Mouse (Mus musculus): ENCODE results near the gene Ercc1.

Ercc1 gene

DNA sequence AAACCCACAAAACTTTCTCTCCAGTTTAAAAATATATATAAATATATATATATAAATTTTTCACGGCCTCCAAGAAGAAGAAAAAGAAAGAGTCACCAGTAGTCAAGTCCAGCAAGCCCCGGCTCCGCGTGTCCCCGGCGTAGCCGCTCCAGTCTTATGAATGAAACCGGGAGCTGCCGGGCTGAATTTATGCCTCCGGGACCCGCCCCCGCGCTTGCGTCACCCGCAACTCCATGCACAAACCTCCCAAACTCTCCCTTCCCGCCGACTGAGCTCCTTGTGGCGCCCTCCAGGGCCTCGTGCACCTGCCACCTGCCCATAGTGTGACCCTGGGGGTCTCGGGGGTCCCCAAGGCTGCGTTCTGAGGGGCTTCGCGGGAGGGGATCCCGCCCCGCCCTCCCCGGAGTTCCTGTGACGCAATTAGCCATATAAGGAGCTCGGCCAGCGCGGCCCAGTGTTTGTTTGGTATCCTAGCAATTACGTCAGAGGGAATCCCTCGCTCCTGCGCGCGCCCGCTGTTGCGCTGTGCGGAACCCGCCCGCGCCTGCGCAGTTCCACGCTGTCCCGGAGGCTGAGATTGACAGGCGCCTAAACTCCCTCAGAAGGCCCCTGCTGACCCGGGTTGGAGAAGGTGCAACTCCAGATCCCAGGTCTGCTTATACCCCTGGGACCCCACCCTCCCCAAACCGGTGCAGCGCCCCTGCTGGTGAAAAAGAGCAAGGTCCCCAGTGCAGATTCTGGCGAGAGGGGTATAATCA, 34.5 kb upstream of the Ercc1 start, which contains the start of gene Fosb:
TSS of gene Fosb (minus strand) at position 168 of the 758 bp plus-strand sequence.
- peak; percentile 89 to 93 for DNase-seq

DNA sequence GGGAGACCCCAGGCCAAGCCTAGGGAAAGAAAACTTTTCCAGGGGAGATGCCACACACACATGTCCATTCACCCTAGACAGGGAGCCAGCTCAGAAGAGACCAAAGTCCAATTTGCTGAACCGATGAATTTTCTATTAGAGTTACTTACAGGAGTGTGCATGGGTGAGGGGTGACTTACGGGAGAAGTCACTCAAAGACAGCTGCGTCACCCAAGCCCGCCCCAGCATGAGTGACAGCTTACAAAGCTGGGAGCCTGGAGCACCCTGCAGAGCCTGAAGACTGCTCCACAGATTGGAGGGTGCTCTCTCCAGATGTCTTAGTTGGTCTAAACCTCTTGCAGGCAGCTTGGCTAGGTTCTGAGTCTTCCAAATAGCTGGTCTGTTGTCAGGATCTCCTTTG, 32.6 kb upstream of the Ercc1 start:
- no peak for DNase-seq

DNA sequence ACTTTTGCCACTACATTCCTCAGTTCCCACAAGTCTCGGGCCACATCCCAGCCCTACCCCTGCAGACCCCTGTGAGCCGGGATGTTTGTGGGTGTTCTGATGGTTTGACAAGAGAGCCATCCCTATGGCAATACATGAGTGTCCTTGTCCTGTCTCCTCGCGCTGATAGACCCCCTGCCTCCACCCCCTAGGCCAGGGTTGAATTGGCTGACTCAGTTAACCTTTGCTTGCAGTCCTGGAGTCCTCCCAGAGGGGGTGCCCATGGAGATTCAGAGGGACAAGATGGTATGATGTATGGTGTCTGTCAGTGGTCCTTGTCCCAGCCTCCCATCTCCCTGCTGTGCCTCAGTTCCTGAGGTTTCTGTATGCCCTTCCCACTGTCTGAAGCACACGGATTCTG, 30.5 kb upstream of the Ercc1 start:
- DNase-seq, result no peak

DNA sequence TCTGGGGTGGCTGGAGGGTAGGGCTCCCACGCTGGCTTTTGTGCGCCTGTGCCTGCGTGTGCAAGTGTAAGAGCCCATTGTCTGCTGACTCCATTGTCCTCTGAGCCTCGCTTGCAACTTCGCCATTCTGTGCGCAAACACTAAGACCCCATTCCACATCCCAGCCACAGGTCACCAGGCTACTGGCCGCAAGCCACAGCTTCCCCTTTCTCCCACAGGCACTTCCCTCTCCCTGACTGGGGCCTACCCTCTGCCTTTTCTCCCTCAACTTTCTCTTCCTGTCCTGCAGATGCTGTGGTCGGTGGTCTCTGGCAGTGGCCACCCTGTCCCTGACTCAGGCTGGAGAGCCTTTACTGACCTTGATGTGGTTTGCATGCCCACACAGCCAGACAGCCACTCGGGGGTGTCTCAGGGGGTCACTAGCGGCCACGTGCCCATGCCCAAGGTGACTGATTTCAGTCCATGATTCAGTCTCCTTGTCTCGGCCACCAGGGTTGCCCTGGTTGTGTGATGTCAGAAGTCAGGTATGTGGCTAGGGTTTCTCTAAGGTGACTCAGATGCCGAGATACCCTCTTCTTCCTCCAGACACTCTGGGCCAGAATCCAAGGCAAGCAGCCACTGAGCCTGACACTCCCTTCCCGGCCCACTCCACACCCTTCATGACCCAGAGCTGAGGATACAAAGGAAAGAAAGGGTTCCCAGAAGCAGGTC, 28.0 kb upstream of the Ercc1 start:
- no peak for DNase-seq

DNA sequence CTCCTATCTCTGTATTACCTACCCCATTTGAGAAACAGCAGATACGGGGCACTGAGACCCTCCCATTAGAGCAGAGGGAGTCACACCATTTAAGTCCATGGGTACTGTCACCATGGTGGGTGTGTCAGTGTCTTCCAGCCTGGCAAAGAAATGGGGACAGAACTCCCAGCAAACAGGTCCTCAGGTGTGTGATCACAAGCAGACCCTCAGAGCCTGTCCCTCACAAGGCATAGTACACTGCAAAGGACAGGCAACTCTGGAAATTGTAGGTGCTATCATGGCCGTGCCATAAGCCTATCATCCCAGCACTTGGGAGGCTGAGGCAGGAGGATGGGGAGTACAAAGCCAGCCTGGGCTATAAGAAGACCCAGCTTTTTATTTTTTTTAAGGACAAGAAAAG, 26.4 kb upstream of the Ercc1 start:
- no peak for DNase-seq

DNA sequence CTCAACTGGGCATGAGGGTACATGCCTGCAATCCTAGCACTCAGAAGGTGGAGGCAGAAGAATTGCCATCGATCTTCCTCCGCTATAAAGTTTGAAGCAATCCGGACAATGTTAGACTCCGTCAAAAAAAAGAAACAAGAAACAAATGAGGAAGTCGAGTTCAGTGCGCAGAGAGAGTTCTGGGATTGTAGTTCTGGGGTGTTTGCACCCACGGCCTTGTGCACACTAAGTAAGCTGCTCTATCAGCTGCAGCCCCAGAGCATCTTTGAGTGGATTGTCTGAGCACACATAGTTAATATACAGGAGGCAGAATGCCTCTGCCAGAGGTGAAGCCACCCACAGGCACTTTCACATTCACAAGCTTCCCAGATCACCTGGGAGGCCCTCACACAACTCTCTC, 25.9 kb upstream of the Ercc1 start:
- DNase-seq, result no peak

DNA sequence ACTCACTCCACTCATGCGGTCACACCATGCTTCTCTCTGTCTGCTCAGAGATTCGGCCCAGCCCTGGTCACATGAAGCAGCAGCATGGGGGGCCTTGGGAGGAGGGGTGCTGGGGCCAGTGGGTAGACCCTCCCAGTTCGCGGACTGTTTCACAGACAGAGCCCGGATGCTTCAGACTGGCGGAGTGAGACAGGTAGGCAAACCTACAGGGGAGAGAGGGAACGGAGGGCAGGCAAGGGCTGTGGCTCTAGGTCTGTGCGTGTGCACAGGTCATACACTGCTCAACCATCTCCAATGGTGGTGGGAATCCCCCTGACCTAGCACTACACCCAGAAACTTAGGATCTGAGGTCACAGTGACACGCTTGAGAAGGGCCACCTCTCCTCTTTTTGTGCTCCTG, 25.1 kb upstream of the Ercc1 start:
- no peak for DNase-seq

DNA sequence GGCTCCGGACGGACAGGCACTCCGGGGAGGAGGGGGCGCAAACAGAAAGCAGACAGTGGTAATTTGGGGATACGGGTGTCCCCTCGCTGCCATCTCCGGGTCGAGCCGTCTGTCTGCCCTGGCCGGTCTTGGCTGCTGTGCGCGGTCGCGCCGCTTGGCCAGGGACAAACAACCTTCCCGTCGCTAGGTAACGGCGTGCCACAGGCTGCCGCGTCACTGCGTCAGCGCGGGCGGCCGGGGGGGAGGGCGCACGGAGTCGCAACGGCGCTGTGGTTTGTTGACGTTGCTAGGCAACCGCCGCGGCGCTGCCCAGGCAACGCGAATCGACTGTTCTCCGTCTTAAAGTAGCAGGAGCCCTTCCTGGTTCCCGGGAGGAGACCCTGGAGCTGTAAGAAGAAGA, 24.7 kb upstream of the Ercc1 start:
- peak; percentile 86 to 91 for DNase-seq

DNA sequence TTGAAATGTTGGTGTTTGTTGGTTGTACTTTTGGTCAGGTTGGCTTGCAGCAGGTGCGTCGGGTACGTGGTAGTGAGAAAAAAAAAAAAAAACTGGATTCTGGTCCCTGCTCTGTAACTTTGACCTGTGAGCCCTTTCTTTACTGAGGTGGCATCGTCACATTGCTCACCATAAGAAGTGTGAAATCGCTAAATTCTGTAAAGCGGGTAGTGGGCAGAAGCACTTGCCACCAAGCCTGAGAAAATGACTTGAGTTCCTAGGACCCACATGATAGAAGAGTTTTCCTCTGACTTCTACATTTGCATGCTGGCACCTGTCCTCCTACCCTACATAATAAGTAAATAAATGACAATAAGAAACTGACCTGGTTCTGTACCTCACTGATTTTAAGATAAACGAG, 23.9 kb upstream of the Ercc1 start:
- DNase-seq, result no peak

DNA sequence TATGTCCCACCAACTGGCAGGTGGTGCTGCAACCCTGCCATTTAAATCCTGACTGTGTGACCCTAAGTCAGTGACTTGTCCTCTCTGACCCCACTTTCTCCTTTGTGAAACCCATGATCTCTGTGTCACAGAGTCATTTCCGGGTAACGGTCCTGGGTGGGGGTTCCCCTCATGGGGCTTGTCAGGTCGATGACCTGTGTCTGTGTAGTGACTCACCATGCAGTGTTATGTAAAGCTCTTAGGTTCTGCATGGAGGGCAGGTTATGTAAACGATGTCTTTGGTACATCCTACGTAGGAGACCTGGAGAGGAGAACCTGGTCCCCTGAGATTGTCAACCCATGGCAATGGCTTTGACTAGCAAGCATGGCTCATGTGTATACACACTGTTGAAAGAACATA, 23.1 kb upstream of the Ercc1 start:
- DNase-seq, result no peak

DNA sequence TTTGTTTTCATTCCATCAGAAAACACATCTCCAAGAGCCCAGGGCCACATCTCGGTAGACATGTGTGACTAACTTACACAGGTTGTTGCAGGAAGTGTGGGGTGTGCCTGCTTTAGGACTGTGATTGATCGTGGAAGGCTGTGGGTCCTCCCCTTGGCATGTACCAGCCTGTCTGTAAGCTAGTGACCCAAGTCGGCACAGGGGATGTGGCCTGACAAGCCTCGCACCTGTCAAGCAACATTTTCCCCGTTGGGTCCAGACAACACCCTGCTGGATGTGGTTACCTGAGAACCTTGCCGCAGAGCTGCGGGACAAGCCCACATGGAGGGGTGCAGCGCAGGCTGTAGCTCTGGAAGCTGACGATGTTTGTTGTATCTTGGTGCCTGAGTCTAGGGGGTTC, 22.1 kb upstream of the Ercc1 start:
- DNase-seq, result no peak

DNA sequence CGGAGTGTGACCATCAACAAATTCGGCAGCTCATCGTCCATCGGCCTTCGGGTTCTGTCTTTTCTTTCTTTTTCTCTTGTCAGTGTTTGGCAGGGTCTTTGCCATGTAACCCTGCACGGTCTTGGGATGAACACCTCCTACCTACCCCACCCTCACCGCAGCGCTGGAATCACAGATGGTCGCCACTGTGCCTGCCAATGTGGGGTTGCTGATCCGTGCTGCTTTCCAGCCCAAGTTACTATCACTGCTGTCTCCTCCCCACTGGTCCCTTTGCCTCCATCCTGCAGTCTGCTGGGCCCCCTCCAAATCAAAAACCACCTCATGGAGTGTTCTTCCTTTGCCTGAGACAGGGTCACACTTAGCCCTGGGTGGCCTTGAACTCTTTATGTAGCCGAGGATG, 20.4 kb upstream of the Ercc1 start:
- no peak for DNase-seq

DNA sequence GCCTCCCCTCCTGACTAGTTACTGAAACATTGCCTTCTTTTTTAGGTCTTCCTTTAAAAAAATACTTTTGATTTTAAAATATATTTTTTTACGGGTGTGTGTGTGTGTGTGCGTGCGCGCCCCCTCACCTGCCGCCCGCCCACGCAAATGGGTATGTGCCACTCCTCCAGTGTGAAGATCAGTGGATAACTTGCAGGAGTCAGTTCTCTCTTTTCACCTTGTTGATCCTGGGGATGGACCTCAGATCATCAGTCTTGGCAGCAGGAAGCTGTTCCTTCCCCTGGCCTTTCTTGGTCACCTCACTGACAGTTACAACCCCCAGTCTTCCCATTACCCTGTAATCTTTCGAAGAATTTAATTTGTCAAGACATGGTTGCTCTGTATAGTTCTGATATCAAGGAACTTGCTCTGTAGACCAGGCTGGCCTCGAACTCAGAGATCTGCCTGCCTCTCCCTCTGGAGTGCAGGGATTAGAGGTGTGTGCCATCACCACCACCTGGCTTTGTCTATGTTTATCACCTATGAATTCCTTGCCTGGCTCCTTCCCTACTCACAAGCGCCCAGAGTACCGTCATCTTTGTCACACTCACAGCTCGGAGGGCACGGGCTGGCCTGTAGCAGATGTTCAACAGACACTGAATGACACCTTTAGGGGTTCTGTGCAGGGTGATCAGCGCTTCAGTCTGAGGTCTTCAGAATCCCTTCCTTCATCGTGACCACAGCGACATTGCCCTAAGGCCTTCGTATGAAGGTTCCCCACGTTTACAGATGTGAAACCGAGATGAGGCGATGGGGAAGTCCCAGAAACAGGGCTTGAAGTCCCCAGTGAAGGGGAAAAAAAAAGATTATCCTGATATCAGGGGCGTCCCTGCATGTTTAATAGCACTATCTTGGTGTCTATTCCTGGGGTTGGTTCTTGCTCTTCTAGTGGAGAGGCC, 19.0 kb upstream of the Ercc1 start:
- DNase-seq, result no peak

DNA sequence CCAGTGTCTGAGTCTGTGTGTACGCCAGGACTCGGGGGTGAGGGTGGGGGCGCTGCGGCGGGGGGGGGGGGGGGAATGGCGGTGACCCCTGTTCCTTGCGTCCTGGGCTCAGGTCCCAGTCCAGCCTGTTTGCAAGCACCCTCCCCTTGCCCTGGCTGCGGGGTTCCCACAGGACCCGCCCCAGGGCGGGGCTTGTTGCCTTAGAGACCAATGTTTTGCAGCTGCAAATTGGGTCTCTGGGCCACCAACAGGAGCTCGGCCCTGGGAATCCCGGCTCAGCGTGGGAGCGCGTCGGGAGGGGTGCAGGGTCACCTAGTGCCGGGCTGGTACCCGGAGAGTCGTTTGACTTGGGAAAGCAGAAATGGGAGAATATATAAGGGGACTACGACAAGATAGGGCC, 18.2 kb upstream of the Ercc1 start:
- DNase-seq, result peak in 1 of 2 experiments; percentile 51

DNA sequence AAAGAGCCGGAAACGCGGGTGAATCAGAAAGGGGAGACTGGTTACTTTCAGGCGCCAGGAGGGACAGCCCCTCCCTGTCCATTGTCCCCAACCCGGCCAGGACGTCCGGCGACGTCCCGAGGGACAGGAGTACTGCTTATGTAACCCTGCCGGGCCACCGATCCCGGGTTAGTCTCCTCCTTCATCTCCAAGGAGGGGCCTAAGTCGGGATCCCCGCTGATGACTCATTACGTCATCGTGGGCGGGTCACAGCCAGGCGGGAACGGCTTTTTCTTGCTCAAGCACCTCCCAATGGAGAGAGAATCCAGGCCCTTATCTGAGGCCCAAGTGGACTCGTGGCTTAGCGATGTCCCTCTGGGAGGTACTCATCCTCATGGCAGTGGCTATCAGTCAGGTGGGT, 17.4 kb upstream of the Ercc1 start:
- no peak for DNase-seq

DNA sequence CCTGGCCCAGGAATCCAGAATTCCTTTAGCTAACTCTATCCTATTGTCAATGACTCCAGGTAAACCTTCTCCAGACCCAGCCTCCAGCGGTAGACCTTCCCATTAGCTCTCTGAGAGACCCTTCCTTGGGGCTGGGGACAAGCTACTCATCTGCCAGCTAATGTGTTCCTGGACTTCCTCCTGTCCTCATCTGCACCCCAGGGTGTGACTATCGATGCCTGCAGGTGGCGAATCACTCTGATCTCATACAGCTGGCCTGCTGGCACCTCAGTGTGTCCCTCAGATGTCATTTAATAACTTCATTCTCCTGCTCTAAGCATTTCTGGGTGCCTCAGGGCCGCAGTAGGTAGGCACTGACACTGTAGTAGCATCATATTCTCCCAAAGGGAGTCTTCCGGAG, 16.8 kb upstream of the Ercc1 start:
- no peak for DNase-seq

DNA sequence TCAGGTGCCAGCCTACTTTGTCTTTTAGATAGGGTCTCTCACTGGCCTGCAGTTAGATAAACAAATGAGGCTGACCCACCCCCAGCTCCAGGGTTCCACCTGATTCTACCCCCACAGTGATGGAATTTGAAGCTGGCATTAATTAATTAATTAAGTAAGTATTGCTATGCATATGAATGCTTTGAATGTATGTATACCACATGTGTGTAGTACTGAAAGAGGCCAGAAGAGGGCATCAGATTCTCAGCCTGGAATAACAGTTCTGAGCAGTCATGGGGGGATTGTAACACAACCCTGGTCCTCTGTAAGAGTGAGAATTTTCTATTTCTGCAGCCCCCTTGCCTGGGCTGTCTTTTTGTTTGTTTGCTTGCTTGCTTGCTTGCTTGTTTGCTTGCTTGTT, 16.2 kb upstream of the Ercc1 start:
- no peak for DNase-seq

DNA sequence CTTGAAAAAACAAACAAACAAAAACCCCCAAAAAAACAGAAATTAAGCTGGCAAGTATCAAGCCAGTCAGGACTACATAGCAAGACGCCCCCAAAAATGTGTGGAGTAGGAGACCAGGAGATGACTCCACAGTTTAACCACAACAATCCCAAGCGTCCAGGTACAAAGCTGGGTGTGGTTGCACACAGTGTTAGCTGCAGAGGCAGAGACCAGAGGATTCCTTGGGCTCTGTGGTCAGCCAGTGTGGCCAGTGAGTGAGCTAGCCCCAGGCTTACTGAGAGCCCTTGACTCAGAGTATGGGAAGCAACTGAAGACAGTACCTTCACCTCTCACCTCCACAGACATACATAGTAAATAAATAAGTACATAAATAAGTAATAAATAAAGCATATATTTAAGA, 12.7 kb upstream of the Ercc1 start:
- no peak for DNase-seq

DNA sequence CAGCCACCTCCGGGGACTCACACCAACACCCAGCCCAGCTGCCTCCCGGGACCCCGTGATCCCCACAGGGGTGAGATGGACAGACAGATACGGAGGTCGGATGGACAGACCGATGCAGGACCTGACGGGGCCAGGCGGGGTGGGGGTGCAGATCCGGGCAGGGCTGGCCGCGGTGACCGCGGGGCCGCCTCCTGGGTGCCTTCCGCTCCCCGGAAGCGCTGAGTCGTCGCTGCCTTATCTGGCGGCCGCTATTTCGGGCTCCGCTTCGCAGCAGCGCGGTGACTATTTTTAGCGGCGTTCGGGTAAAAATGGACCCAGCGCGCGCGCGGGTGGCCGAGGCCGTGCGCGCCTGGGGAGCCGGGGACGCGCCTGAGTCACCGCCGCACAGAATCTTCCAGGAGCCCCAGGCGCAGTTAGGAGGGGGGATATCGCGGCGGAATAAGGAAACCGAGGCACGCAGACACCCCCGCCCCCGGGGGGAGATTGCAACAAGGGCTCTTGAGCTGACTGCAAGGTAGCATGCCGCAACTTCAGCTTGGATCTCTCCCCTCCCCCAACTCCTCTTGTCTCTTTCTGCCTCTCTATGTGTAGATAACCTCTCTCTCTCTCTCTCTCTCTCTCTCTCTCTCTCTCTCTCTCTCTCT, 11.7 kb upstream of the Ercc1 start:
- peak; percentile 46 to 62 for DNase-seq

DNA sequence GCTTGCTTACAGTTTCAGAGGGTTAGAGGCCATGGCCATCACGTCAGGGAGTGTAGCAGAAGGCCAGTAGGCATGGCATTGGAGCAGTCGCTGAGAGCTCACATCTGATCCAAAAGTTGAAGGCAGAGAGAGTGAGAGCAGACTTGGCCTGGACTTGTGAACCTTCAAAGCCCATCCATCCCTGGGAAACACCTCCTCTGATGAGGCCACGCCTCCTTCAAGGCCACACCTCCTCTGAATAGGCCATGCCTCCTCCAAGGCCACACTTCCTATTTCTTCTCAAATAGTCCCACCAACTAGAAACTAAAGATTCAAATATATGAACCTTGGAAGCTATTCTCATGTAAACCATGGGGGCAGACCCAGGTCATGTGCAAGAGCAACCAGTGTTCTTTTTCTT, 9.0 kb upstream of the Ercc1 start:
- no peak for DNase-seq

DNA sequence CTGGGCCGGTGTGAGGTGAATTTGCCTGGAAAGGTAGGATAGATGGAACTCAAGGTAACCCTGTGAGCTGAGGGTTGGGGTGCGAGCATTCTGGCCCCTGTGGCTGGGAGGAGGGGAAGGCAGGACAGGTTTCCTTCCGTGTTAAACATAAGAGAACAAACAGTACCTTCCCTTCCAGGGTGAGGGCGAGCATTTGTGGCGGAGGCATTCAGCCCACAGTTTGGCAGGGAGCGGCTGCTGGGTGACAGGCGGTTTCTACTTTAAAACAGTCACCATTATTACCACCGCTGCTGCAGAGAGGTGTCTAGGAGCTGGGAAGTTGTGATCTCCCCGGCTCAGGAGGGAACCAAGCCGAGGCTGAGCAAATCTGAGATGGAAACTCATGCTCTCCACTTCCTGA, 7.5 kb upstream of the Ercc1 start:
- no peak for DNase-seq

DNA sequence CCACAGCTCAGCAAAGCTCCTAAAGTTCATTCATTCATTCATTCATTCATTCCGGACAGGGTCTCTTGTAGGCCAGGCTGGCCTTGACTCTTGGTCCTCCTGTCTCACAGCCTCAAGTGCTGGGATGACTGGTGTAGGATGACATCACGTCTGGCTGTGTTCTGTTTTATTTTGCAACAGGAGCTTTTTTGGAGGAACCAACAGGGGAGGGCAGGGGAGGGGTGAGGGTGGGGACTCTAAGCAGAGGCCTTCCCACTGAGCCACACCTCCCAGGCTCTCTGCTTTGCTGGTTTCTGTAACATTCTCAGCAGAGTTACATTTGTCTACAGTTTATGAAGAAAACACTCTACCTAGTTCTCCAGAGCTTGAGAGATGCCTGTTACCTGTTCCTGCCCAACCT, 6.5 kb upstream of the Ercc1 start:
- DNase-seq, result no peak

DNA sequence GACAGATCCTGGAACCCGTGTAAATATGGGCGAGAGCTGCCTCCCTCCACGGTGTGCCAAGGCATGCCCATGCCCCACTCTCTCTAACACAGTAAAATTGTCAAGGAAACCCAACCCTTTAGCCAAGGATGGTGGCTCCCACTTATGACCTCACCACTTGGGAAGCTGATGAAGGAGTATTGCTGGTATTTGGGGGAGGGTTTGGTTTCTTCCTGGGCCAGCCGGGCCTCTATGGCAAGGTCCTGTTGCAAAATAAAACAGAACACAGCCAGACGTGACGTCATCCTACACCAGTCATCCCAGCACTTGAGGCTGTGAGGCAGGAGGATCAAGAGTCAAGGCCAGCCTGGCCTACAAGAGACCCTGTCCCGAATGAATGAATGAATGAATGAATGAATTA, 6.0 kb upstream of the Ercc1 start:
- no peak for DNase-seq
